Mouse (Mus musculus): ENCODE measurements around the gene Gm3415.

- no peak for TF ChIP-seq CTCF (IDR thresholded peaks at IDR 0.05; ENCODE audit: low read depth, low read length)
- TF ChIP-seq POLR2A (IDR thresholded peaks at IDR 0.05; ENCODE audit: borderline replicate concordance, low read depth, low read length), result no peak
These were observed 20.7 kb downstream of the Gm3415 start for GRCm38 (mm10) chr5:146576668-146577067.
